Mouse (Mus musculus): ENCODE results near the gene Ptgfrn. TPM values are rescaled to one million over a fixed set of nuclear protein-coding genes. Genes with fewer than 3 reads are reported as not detected.

Ptgfrn gene
- total and polyA plus RNA-seq, 2 experiments from 2014 or later, result 5.2 to 61.5 TPM

DNA sequence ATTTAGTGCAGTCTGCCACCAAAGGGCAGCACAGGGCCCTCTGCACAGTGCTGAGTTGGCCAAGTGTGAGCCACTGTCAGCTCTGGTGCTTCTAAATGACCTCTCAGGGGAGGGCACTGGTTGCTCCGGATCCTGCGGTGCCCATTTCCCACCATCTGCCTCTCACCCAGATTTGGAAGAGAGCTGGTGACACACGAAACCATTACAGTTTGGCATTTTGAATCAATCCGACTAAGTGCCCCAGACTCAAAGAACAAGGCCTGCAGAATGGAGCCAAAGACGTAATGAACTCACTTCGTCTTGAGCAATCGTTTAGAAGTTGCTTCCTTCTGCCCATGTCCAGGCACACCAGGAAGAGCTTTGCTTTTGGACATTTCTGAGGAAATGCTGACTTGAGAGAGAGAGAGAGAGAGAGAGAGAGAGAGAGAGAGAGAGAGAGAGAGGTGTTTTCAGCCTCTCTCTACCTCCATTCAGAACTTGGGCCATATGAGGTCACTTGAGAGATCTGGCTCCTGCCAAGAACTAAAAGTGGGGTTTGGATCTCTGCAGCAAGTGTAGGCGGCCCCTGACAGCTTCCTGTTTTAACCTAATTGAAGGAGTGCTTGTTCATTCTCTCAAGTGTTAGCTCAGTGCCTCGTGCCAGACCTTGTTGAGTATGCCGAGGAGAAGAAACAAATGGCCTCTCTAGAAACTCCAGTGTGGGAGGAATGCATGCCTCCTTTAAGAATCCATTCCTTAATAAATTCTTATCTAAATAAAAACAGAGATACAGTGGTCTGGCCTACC is 112.1 kb downstream of the Ptgfrn start:
- WGBS, result 49% methylated on average over 10 of the region's 10 CpGs
- DNase-seq (ENCODE audit: low spot score) (peak; percentile 66), ATAC-seq (ENCODE audit: insufficient read depth, low read depth) (peak; percentile 68)
- H3K4me2 ChIP-seq (ENCODE audit: low read depth, low read length), result no peak overlapping the region
- H3K4me1 ChIP-seq (ENCODE audit: control insufficient read depth, insufficient read depth), result peaks cover 16% of the 10 kb centered on the region
- H3K4me3 ChIP-seq (ENCODE audit: low read depth, low read length), result no peak overlapping the region
- no peak for TF ChIP-seq CTCF (IDR thresholded peaks at IDR 0.05; ENCODE audit: low read depth)
- 0 out of 2 replicates have a peak, but pooled peaks have one; percentile 46 for TF ChIP-seq EP300 (IDR thresholded peaks at IDR 0.05; ENCODE audit: low read depth)
- H3K27ac ChIP-seq (ENCODE audit: low read depth), result peak overlapping the region; percentile 67
- H3K9me3 ChIP-seq (replicated peaks; ENCODE audit: control insufficient read depth, low read length), result no peaks in the 10 kb centered on the region
- no peak overlapping the region for H3K9ac ChIP-seq (replicated peaks; ENCODE audit: low read depth, low read length)
- no peaks in the 10 kb centered on the region for H3K27me3 ChIP-seq (ENCODE audit: control insufficient read depth, insufficient read depth, low read length)
- no peaks in the 10 kb centered on the region for H3K36me3 ChIP-seq (replicated peaks; ENCODE audit: control insufficient read depth, insufficient read depth, low read length)

DNA sequence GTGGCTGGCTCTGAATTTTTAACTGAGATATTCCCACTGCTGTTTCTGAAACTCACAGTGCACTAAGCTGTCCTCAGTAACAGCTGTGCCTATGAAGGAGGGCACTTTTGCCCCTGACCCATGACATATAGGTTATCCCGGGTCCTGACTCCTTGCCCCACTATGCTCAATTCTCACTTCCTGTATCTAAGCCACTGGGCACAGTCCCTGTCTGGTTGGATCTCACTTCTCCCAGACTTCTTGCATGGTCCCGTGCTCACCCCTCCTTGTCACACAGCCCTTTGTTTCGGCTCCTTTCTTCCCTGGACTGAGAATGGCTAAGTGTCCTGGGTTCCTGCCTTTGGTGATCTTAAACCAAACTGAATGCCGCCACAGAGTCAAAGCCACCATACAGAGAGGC is 115.8 kb downstream of the Ptgfrn start:
- ATAC-seq (ENCODE audit: insufficient read depth, low read depth) (no peak), DNase-seq (ENCODE audit: low spot score) (no peak)
- H3K4me3 ChIP-seq (ENCODE audit: low read depth, low read length), result no peak overlapping the region
- peaks cover 16% of the 10 kb centered on the region for H3K4me1 ChIP-seq (ENCODE audit: control insufficient read depth, insufficient read depth)
- no peaks in the 10 kb centered on the region for H3K9me3 ChIP-seq (replicated peaks; ENCODE audit: control insufficient read depth, low read length)
- H3K36me3 ChIP-seq (replicated peaks; ENCODE audit: control insufficient read depth, insufficient read depth, low read length), result no peaks in the 10 kb centered on the region
- 0 out of 2 replicates have a peak overlapping the region, but pooled peaks have one; percentile 58 for H3K27ac ChIP-seq (ENCODE audit: low read depth)
- no peak overlapping the region for H3K9ac ChIP-seq (replicated peaks; ENCODE audit: low read depth, low read length)
- 88% methylated on average over 4 of the region's 4 CpGs for WGBS
- no peak for TF ChIP-seq CTCF (IDR thresholded peaks at IDR 0.05; ENCODE audit: low read depth)
- no peak for TF ChIP-seq EP300 (IDR thresholded peaks at IDR 0.05; ENCODE audit: low read depth)
- H3K27me3 ChIP-seq (ENCODE audit: control insufficient read depth, insufficient read depth, low read length), result no peaks in the 10 kb centered on the region
- H3K4me2 ChIP-seq (ENCODE audit: low read depth, low read length), result no peak overlapping the region; the same call in 1 of the 2 replicates

DNA sequence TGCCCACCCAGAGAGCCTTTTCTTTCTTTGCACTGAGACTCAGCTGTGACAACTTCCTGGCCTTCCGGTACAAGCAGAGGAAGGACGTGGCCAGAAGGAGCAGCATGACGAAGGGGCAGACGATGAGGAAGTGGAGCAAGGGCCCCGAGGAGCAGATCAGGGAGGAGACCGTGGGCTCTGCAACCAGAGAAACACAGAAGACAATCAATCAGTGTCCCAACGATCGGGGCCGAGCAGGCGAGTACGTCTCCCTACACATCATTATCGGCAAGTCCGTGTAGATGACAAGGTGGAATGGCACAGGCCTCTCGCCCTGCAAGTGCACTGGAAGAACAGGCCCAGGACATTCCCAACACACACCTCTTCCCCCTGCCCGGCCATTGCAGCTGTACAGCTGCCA is 116.4 kb downstream of the Ptgfrn start:
- TF ChIP-seq EP300 (IDR thresholded peaks at IDR 0.05; ENCODE audit: low read depth) (no peak), CTCF (IDR thresholded peaks at IDR 0.05; ENCODE audit: low read depth) (no peak)
- H3K4me2 ChIP-seq (ENCODE audit: low read depth, low read length), result no peak overlapping the region; the same call in 1 of the 2 replicates
- 31% methylated on average over 15 of the region's 15 CpGs for WGBS
- no peaks in the 10 kb centered on the region for H3K36me3 ChIP-seq (replicated peaks; ENCODE audit: control insufficient read depth, insufficient read depth, low read length)
- DNase-seq (ENCODE audit: low spot score), result no peak
- H3K4me3 ChIP-seq (ENCODE audit: low read depth, low read length), result no peak overlapping the region
- ATAC-seq (ENCODE audit: insufficient read depth, low read depth), result no peak
- H3K9ac ChIP-seq (replicated peaks; ENCODE audit: low read depth, low read length), result no peak overlapping the region
- peak overlapping the region; percentile 58 for H3K27ac ChIP-seq (ENCODE audit: low read depth)
- peaks cover 16% of the 10 kb centered on the region for H3K4me1 ChIP-seq (ENCODE audit: control insufficient read depth, insufficient read depth)
- H3K27me3 ChIP-seq (ENCODE audit: control insufficient read depth, insufficient read depth, low read length), result no peaks in the 10 kb centered on the region
- no peaks in the 10 kb centered on the region for H3K9me3 ChIP-seq (replicated peaks; ENCODE audit: control insufficient read depth, low read length)

DNA sequence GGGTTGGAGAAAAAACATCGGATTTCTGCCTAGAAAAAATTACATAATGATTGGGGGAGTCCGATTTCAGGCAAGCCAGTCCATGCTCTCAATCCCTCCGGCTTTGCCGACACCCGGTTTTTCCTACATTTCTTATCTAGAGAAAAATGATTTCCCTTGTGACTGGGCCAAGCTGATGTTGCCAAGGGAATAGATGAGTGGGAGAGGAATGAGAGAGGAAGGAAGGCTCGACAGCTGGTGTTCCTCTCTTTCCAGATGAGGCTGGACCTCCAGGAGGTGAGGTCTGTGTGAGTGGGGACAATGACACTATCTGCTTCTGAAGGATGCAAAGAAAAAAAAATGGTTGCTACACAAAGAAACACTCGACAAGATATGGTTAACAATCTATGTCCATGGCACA is 116.9 kb downstream of the Ptgfrn start:
- H3K9me3 ChIP-seq (replicated peaks; ENCODE audit: control insufficient read depth, low read length), result no peaks in the 10 kb centered on the region
- H3K4me1 ChIP-seq (ENCODE audit: control insufficient read depth, insufficient read depth), result peaks cover 11% of the 10 kb centered on the region
- H3K4me2 ChIP-seq (ENCODE audit: low read depth, low read length), result no peak overlapping the region
- TF ChIP-seq EP300 (IDR thresholded peaks at IDR 0.05; ENCODE audit: low read depth), result no peak
- TF ChIP-seq CTCF (IDR thresholded peaks at IDR 0.05; ENCODE audit: low read depth), result no peak
- no peaks in the 10 kb centered on the region for H3K36me3 ChIP-seq (replicated peaks; ENCODE audit: control insufficient read depth, insufficient read depth, low read length)
- ATAC-seq (ENCODE audit: insufficient read depth, low read depth), result no peak
- H3K27me3 ChIP-seq (ENCODE audit: control insufficient read depth, insufficient read depth, low read length), result no peaks in the 10 kb centered on the region
- no peak overlapping the region for H3K4me3 ChIP-seq (ENCODE audit: low read depth, low read length)
- peak overlapping the region; percentile 58; the same call in 1 of the 2 replicates for H3K27ac ChIP-seq (ENCODE audit: low read depth)
- no peak for DNase-seq (ENCODE audit: low spot score)
- H3K9ac ChIP-seq (replicated peaks; ENCODE audit: low read depth, low read length), result no peak overlapping the region
- 48% methylated on average over 7 of the region's 7 CpGs for WGBS

Other genes with a start within 250 kb of the Ptgfrn start
- gene Trim45, start 188.1 kb downstream of the Ptgfrn start, total RNA-seq (2014; rRNA removed; ENCODE audit: low replicate concordance), result 6.8 and 8.2 TPM in 2 replicates
- gene Trim45, start 188.1 kb downstream of the Ptgfrn start, polyA plus RNA-seq (2015; fragmentation: Nextera tagmentation; extraction: Ambion mirVana), result 2.3 and 2.4 TPM in 2 replicates
- 11.0 and 13.5 TPM in 2 replicates for gene Ttf2, start 140.6 kb downstream of the Ptgfrn start, total RNA-seq (2014; rRNA removed; ENCODE audit: low replicate concordance)
- 4.2 and 4.4 TPM in 2 replicates for gene Ttf2, start 140.6 kb downstream of the Ptgfrn start, polyA plus RNA-seq (2015; fragmentation: Nextera tagmentation; extraction: Ambion mirVana)
- gene Cd101, start 80.7 kb downstream of the Ptgfrn start, total RNA-seq (2014; rRNA removed; ENCODE audit: low replicate concordance), result 1.8 TPM in 1 of 2 replicates, not detected in the other
- gene Cd101, start 80.7 kb downstream of the Ptgfrn start, polyA plus RNA-seq (2015; fragmentation: Nextera tagmentation; extraction: Ambion mirVana), result 0.26 and 0.27 TPM in 2 replicates
- 0.62 TPM in 1 of 2 replicates, not detected in the other for gene Cd2, start 177.7 kb upstream of the Ptgfrn start, total RNA-seq (2014; rRNA removed; ENCODE audit: low replicate concordance)
- gene Cd2, start 177.7 kb upstream of the Ptgfrn start, polyA plus RNA-seq (2015; fragmentation: Nextera tagmentation; extraction: Ambion mirVana), result 0.19 TPM in 1 of 2 replicates, not detected in the other

All from heart, postnatal 0 days (tissue).